Mouse (Mus musculus) A20 (cell line): ENCODE data around the gene Pdxk.
A peak's percentile ranks its signal among the peaks of the same experiment; 100 is the strongest.
"Not testable (repeated sequence)": the region's sequence is repeated elsewhere in the genome, so short reads cannot be mapped to it uniquely, and the experiment has no call there.

ENCODE experiments used
- DNase-seq: peaks from one replicate; pipeline ENCODE4 v3.0.0-alpha.2; 2011; ENCODE audit warnings: low read depth, low spot score

Pdxk gene

DNA sequence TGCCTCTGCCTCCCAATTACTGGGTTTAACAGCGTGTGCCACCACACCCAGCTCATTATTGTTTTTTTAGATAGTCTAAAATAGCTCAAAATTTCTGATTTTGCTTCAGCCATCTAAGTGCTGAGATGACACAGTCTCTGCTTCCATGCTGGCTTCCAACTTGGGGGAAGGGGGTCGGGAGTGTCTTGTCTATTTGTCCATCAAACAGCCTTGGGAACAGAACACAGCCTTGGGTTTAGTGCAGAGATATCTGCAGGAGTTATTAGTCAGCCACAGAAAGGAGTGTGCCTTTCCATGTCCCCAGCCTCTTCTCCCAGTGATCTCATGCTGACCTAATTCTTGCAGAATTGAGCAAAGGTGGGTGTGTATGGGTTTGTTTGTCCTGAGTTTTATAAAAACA is 46.0 kb downstream of the Pdxk start:
- DNase-seq, result no peak

DNA sequence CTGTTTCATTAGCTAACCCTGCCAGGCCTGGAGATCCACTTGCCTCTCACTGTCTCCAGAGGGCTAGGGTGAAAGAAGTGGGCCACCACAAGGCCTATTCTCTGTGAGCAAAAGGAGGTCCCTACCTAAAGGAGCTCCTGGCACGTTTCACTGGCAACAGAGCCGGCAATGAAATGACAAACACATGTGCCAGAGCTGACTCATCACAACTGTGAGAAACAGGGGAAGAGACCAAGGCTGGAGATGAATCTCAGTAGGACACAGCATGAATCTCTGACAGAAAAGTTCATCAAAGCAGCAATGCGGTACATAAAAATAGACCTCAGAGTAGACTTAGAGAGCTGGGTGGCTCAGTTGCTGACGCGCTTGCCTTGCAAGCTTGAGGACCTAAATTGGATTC is 46.9 kb downstream of the Pdxk start:
- no peak for DNase-seq

DNA sequence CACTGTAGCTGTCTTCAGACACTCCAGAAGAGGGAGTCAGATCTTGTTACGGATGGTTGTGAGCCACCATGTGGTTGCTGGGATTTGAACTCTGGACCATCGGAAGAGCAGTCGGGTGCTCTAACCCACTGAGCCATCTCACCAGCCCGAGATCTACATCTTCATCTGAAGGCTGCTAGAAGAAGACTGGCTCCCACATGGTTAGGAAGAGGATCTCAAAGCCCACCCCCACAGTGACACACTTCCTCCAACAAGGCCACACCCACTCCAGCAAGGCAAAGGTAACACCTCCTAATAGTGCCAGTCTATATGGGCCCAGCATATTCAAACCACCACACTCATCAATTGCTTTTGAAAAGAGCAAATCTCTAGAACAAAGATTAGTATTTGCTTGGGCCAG is 49.8 kb downstream of the Pdxk start:
- not testable (repeated sequence) for DNase-seq

DNA sequence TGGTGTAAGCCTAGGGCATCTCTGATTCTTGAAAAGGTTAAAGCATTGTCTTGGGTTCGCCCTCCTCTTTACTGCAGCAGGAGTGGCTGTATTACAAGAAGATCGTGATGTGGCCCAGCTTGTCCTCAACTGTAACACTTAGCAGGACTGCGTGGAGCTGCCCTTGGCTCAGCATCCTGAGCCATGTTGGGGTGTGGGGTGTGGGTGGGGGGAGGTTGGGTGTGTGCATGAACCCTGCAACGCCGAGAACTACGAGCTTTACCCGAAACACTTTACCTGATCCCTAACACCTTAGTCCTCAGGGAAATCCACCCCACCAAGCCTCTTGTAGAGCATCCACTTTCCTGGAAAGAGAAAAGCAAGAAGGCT is 51.6 kb downstream of the Pdxk start:
- DNase-seq, result no peak

DNA sequence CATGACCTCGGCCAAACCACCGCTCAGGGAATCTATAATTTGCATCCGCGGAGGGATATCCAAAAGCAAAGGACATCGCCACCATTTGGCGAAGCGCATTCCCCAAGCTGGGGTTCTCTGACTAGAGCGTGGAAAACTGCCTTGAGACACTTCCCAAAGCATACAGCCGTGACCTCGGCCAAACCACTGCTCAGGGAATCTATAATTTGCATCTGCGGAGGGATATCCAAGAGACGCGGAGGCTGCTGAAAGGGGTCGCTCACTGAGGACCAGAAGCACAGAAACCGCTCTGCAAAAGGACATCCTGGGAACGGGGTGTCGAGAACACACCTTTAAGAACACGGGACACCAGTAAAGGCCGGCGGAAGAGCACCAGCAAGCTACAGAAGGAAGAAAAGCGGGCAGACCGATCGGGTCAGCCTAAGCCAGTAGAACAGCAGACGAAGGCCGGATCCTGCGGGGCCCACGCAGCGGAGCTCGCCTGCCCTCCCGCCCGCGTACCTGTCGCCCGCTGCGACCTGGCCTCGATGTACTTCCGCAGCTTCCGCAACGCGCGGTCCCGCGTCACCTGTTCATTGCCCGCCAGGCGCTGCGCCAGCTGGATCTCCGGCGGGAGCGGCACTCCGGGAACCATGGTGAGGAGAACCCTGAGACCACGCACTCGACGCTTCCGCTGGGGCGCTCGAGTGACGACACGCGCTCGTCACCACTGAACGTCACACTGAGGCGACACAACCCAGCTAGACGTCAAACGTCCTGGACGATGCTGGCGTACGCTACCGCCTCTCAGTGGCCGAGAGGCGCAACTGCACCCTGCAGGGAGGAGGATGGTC is 52.2 kb downstream of the Pdxk start, which contains the start of gene Rrp1:
Gene Rrp1 (minus strand): TSS at position 725 of the 833 bp plus-strand sequence.
- DNase-seq, result peak; percentile 99

DNA sequence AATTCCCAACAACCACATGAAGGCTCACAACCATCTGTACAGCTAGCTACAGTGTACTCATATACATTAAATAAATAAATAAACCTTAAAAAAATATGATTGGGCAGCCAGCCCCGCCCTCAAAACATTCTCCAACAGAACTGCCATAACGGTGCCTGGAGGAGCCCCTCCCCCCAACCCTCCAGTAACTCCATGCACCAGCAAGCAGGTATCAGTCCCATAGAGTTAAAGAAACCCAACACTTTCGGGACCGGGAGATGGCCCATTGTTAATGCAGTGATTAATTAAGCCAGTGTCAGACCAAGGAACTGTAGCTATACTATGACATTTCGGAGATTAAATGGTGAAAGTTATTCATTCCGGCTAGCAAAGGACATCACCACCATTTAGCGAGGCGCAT is 52.9 kb downstream of the Pdxk start:
- no peak for DNase-seq

DNA sequence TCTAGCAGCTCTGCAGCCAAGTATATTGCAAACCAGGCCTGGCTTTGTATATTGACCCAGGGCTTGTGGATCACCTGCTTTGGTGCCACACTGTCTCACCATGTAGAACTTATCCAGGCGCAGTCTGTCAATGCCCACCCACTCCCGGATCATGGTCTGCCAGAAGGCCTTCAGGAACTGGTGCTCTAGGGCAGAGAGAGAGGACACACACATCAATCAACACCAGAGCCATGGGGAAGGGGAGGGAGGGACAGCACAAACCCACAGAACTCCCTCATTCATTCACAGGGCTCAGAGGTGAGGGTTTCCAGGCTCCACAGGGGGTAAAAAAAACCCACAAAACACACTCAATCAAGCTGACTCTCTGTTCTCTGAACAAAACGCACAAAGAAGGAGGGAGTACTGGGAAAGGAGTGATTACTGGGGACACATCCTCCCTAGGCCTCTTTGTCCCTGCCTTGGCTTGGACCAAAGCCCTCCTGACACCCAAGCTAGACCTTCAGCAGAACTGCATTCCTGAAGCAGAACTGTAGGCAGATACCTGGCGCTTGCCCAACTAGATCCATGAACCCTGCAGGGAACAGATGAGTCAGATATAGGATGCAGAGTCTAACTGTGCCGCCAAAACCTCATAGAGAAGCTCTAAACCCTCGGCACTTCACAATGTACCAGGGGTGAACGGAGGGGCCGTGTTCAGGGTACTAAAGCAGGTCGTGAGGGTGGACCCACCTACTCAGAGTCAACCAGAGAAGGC is 55.6 kb downstream of the Pdxk start:
- DNase-seq, result no peak

DNA sequence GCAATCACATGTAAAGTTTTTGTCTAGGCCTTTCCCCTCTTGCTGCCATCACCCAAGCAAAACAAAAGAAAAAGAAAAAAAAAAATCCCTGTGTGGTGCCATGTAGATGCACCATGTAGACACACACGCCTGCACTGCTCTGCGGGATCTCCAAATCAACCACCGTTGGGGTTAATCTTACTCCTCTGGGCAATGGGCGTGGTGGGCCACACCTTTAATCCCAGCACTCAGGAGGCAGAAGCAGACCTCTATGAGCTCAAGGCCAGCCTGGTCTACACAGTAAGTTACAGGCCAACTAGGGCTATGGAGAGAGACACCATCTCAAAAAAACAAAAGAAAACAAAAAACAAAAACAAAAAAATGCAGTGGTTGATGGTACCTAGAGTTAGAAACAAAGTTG is 57.6 kb downstream of the Pdxk start:
- no peak for DNase-seq

DNA sequence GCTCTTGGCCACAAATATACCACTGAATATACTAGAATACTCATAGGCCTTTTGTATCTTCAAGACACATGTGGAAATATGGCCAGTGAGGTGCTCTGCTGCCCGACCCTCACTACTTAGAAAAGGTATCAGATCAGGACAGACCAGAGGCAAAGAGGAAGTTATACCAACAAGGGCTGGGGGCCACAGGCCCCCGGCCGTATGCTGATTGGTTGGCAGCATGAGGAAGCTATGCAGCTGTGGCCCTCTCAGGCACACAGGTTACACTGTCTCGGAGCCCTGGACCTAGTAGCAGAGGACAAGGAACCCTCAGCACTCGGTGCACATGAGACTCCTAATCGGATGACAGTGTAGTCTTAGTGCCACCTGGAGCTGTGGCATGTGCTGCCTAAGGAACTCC is 58.6 kb downstream of the Pdxk start:
- peak; percentile 7 for DNase-seq

DNA sequence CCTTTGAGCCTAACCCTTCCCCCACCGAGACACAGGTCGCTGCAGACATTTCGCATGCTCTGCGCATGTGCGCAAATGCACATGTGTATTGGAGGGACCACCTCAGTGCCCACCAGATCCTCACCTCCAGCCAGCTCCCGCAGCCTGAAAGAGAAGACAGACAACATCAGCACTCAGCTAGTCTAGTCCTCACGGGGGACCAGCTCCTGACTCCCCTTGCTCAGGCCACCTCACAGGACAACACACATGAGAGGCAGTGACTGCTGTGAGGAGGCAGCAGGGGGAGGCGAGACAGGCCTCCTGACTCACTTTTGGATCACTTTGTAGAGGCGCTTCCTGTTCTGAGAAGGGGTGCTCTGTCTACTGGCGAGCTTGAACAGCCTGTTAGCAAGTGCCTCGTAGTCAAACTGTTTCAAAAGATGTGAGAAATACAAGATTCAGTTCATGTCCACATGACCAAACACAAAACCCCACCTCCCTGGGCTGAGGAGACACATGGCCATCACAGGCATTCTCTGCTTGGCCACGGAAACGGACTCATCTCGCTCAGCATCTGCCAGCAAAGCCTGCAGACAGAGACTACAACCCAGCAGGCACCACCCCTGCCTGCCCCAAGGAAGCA is 62.4 kb downstream of the Pdxk start:
- no peak for DNase-seq

DNA sequence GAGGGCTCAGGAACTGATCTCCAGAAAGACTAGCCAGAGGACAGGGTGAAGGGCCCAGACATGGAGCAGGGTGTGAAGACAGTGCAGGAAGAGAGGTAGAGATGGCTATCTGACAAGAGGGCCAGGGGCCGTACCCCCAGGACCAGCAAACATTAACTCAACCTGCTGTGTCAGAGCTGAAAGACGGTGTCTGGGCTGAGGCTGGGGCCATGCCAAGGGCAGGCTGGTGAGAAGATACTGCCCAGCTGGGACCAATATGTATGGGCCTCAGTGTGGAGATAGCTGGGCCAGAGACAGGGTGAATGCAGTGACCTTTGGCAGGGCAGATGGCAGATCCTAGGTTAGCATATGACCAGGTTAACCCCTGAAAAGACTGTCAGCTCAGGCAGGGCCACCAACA is 63.6 kb downstream of the Pdxk start:
- no peak for DNase-seq

DNA sequence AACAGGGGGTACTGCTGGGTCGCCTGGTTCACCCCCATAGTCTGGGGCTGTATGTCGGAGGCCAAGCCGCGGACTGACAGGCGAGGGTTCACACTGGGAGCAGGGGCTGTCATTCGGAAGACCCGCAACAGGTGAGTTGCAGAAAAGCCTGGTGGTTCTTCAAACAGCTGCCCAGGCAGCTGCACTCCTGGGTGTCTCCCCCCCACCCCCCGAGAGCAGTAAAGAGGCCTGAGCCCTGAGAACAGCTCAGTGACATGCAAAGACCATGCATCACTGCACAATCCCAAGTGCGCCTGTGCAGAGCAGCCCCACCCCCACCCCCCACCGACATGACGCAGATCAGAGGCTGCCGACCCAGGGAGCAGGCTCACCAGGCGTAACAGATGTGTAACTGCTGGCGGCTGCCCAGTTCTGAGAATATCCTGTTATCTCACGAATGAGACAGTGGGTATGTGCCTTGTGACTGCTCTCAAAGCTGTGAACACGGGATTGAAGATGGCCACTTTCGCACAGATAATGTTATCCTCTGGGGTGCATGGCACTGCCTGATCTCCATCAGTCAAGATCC is 65.6 kb downstream of the Pdxk start:
- DNase-seq, result peak; percentile 92

DNA sequence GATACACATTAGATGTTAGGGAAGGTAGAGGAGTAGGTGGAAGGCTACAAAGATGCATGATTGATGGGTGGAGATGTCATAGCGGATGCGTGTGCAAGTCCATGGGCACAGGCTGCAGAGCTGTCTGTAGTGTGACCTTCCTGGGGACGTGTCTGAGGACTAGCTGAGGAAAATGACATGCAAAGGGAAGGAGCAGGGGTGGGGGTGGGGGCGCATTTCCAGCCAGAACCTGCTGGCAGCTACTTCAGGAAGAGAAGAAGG is 68.2 kb downstream of the Pdxk start:
- DNase-seq, result no peak

DNA sequence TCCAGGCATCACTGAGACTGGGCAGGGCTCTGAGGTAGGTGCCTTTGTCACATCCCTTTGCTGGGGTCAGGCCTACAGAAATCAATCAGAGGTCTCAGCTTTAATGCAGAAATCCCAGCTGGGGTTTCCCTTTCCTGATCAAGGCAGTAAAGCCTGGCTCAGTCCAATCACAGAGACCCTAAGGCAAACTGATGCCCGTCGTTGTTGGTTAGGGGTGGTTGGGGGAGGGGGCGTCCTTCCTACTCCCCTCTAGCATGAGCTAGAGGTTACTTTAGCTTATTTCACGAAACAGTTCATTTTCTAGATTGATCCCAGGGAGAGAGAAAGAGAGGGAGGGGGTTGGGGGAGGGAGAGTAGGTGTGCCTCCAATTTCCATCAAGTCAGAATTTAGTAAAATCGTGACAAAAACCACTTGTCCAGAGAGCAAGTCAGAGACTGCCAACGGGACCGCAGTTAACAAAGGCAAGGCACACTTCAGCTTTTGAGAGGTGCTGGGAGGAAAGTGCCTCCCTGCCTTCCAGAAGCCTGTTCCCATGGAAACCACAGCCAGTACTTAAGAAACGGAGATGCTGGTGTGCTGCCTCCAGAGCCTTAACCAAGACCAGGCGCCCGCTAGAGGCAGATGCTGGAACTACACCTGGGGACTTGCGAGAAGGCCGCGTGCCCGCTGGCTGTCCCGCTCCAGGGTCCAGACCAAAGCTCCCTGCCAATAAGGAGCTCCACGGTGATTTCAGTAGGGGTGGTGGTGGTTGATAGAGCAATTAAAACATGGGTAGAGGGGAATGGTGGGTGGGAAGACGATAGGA is 68.8 kb downstream of the Pdxk start:
- DNase-seq, result peak; percentile 89

DNA sequence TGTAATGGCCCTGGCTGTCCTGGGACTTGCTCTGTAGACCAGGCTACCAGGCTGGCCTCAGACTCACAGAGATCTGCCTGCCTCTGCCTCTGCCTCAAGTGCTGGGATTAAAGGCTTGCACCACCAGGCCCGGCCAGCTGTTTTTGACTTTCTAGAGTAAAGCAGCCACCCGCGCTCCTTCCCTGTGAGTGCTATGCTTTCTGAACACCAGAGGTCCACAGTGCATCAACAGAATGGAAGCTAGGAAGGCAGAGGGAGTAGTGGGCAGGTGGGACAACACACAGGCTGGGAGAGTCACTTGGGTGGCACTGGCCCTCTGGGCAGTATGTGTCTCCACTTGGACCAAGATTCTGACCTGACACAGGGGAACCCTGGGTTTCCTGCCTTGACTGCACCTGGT is 69.4 kb downstream of the Pdxk start:
- DNase-seq, result no peak

DNA sequence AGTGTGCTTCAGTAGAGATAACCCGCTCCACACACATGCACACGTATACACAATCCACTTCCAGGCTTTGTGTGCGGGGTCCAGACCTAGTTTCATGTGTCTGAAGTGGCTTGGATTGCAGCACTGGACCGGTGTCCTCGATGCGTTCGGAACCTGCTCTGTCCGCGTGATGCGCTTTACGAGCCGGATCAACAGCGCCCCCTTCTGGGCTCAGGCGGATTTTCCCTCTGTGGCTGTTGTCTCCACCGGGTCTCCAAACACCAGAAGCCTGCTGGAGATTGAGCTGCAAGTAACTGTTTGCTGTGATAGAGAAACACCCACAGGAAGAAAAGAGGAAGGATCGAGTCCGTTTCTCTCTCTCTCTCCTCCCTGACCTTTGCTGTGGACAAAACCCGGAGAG is 72.7 kb downstream of the Pdxk start:
- DNase-seq, result peak; percentile 84

DNA sequence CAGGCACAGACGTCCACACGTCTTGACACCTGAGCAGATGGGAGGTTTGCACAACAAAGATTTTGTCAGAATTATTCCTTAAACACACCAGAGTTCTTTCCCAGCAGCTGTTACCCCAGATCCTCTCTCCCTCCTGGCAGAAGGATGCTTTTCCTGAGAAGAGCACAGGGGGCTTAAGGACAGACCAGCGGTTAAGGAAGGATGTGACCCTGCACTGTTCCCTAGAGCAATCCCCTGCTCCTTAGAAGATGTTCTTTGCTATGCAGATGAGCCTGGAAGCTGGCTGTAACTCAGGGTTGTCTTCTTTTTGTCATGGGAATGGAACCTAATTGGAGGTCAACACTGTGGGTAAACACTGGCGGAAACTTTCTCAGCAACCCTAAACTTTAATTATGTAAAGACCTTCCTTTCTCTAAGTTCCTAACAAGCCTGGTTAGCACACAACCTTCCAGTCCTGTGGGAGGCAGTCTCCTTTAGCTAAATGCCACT is 73.7 kb downstream of the Pdxk start:
- no peak for DNase-seq

DNA sequence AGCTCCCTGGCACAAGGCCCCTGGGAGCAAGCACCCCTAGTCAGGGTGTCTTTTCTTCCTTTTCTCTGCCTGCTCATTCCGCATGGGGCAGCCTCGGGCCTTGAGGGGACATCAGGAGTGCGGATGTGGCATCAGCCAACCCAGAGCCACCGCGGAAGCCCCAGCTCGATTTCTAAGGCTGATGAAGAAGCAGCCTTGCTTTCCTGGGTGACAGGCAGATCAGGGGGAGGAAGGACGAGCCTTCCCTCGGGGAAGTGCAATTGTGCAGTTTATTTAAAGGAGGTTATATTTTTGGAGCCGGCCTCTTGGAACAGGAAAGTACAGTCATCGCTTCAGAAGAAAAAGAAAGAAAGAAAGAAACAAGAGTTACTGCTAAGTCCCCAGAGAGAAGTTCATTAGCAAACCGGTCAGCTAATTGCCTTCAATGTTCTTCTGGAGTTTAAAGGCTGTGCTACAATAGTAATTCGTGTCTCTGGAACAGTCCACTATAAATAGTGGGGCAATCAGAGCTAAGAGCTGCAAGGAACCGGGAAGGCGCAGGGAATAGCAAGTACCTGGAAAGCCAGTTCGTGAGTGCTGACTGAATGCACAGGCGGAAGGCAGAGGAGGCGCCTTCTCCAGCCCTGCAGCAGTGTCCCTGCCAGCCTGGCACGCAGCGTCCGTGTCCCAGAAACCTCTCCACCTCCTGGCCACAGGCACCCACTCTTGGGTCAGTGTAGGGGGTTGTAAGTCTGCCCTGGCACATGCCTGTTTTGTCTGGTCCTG is 76.4 kb downstream of the Pdxk start:
- DNase-seq, result no peak
